Mouse (Mus musculus) cerebellum, postnatal 10 days (tissue): Measurements from ENCODE around the gene Rita1.

ENCODE experiments used
- DNase-seq, 2 experiments: peaks; one replicate each; pipeline ENCODE4 v3.0.0; 2021; ENCODE audit warnings: mixed read lengths in 2 of 2

Rita1 gene

DNA sequence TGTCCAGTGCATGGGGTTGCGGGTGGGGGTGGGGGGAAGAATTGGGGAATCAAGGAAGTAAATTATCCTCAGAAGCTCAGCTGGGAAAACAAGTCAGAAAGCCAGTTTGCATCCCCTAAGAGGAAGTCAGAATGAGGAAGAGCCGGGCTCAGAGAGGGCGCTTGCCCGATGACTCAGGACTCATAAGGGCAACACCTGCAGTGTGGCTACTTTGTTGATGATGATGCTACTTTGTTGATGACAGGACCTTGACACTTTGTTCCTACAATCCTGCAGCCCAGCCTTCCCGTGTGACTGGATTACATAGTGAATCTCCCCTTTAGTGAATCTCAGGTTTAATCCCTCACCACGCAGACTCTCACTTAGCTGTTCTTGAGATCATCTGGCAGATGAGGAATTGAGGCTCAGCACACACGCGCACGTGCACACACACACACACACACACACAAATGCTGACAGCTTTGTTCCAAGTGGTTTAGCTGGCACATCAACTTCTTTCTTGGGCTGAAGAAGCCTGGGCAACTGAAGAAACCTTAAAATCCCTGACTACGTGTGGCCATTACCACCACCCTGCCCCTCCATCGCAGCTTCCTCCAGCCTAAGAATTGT lies 42.0 kb downstream of the Rita1 start:
- no peak for DNase-seq

DNA sequence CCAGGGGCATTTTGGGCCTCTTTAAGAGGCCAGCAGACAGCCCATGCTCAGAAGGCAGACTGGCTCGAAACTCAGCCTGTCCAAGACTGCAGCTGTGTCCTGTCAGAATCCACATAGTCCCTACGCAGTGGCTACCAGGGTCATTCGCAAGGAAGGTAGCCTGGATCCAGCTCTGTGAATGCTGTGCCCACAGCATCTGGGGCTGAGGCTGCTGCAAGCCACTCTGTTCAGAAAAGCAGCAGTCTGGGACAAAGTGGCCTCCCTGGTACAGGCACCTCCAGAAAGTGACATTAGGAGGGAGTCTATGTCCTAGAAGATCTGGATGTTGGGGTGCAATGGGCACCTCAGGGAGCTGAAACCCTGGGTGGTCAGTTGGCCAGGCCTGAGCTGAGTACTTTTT lies 42.6 kb downstream of the Rita1 start:
- no peak for DNase-seq

DNA sequence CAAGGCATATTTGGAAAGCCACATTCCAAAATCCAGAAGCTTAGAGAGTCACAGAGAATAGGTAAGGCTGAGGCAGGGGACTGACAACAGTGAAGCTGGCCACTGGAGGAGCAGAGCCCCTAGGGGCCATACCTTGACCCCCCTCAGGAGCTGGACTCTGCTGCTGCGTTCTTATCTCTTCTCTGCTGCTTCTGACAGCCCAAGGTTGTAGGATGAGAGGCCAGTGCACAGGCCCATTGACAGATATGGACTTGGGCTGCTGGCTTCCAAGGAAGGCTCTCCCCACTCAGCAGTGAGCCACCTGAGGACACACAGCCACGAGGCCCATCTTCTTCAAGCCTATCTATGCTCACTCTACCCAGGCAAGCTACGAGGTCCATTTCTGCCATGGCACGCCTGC lies 43.4 kb downstream of the Rita1 start:
- DNase-seq, result no peak

DNA sequence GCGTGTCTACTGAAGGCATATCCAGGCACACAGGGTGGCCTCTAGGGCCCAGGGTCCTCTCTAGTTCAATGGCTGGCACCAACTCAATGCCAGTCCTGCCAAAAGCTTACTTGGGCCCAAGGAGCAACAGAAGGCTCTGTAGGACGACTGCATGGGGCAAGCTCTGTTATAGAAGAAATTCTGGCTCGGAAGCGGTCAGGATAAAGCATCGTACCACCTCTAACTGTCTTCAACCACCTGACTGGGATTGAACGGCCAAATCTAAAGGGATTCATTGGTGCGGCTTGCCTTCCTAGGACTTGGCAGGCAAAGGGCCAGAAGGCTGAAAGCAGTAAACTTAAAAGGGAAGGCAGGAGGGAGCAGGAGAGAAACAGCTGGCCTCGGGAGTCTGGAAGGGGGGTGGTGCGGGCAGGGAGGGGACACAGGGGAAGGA lies 44.0 kb downstream of the Rita1 start:
- DNase-seq, result peak; percentile 86 to 89

DNA sequence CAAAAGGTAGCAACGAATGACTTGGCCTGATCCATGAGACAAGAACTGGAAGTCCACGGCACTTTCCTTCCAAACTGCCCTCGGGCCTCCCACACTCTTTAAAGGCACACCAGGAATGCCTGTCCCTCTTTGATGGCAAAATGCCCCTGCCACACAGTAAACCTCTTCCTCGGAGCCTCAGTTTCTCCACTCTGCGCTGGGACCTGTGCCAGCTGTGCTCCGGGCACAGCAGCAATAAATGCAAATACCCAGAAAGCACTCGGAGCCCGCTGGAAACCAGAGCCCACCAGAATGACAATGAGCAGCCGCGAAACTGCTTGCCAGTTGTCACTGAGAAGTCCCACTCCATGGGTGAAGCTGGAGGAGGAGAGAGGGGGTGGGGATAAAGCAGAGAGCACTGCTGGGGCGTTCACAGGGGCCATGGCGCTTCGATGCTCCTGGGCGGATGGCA lies 44.6 kb downstream of the Rita1 start:
- DNase-seq, result peak; percentile 65 to 68

DNA sequence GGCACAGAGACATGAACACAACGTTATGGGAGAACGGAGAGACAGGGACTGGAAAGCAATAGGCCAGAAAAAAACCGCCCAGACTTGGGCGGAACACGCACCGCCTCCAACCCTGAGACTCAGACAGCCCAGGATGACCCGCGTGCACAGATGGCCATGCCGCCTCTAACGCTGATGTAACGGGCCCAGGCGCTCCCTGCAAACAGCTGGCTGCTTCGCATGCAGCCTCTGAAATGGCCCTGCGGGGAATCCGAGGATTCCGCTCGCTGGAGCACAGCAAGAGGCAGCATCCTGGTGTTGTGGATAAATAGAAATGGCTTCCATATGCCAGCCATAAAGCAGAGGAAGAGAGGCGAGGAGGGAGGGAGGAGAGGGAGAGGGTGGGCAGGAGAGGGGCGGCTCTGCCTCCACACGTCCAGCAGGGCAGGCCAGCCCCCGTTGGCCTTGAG lies 45.1 kb downstream of the Rita1 start:
- peak; percentile 80 to 85 for DNase-seq

DNA sequence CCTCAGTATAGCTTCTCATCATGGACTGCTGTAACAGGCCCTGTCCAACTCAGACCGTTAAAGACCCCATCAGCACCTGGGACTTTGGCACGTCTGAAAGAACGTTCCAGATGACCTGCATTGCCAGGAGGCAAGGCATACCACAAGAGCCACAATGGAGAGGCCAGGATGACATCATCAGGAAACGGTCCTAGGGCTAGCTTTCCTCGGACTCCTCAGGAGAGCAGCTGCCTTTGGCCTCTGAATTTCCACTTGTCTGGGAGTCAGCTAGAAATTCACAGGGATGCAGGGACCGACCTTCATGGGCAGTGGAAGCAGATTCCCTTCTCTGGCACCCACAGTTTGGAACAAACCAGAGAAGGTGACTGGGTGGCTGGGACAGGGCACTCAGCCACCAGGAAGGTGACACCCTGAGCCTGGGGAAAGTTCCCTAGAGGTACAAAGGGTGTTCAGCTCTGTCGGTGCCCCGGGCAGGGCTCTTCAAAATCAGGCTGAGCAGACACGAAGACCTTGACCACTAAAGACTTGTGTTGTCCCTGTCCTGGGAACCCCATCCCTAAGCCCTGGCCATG lies 45.6 kb downstream of the Rita1 start:
- DNase-seq, result peak; percentile 75

DNA sequence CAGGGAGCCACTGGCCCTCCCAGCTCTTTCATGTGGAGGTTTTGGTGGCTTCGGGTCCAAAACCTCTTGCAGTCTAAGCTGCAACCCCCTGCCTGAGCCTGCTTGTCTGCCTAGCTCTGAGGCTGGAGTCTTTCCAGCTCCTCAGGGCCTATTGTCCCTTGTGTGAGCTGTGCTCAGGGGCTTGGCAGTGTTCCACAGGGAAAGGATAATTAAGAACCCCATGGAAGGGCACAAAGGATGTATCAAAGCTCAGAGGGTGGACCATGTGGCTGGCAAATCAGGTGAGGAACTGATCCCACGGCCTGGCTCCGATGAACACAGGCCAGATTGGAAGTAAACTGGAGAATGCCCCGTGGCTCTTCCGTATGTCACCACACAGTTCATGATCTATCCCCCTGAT lies 46.3 kb downstream of the Rita1 start:
- peak; percentile 91 to 94 for DNase-seq

DNA sequence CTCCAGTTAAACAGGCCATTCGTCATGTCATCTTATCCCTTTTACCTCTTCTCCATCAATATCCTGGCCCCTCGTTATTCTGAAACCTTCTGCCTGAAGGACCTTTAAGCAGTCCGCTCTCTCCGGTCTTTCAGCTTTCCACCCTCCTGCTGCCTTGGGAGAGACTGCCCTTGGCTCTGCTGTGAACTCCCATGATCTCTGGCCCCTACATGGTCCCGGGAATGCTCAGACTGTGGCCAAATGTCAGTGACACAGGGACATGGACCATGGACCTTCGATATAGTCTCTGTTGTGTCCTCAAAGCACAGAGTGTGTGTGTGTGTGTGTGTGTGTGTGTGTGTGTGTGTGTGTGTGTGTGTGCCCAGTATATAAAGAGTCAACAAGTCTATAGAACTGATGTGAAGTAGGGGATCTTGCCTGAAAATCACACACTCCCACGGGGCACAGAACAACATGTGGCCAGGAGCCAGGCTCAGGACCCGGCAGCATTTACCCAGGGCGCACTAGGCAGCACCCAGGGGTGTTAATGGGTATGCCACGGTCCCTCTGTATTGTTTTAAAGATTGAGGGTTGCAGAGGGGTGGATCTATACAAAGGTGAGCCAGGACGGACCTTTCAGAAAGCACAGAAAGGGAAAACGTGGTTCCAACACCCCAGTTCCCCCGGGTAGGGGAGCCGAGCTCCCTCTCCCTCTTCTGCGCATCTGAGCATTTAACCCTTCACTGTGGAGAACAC lies 47.1 kb downstream of the Rita1 start:
- DNase-seq, result peak in 1 of 2 experiments; percentile 44

DNA sequence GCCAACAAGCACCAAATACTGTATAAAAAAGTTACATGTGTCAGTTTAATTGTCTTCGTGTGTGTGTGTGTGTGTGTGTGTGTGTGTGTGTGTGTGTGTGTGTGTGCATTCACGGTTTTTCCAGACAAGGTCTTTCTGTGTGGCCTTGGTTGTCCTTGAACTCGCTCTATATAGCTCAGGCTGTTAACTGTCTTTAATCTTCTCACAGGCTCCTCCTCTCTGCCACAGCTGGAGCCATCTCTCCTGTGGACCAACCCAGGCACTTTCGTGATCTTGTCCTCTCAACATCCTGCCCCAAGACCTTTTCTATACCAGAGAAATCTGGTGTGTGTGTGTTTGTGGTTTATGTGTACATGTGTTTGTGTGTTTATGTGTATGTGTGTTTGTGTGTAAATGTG lies 48.5 kb downstream of the Rita1 start:
- DNase-seq, result no peak

DNA sequence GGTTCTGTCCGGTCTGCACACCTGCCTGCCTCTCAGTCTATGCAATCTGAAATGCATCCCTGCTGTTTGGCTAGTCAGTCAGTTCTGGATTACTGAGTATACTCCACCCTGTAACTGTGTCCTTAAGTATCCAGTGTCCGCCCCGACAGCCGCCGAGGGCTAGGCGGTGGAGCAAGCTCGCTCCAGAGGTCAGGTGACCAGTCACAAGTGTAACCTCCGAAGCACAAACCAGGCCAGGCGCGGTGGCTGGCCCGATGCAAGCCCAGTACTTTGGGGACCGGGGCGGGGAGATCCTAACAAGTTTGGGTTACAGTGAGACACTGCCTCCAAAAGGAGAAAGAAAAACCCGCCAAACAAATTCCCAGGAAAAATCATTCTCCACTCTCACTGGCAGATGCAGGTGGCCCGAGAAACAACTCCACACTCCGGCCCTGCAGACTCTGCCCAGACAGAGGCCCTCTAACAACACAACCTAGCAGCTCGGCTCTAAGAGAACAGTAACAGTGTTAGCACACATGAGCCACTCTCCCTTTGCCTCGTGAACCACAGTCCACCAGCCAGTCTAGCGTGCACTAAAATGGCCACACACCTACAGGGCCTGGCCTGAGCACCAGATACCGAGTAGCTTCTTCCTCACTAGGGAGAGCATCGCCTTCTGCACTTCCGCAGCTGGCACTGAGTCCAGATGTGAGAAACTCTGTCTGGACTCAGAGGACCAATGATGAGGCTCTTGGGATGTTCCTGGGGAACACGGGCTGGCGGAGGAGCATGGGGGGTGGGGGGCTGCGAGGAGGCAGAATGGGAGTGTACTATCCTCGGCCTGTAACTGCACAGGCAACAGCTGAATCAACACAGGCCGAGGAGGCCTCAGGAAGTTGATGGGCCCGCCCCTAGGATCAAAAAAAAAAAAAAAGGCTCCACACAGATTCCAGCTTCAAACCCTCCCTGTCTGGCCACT lies 49.2 kb downstream of the Rita1 start:
- DNase-seq, result peak in 1 of 2 experiments; percentile 33

DNA sequence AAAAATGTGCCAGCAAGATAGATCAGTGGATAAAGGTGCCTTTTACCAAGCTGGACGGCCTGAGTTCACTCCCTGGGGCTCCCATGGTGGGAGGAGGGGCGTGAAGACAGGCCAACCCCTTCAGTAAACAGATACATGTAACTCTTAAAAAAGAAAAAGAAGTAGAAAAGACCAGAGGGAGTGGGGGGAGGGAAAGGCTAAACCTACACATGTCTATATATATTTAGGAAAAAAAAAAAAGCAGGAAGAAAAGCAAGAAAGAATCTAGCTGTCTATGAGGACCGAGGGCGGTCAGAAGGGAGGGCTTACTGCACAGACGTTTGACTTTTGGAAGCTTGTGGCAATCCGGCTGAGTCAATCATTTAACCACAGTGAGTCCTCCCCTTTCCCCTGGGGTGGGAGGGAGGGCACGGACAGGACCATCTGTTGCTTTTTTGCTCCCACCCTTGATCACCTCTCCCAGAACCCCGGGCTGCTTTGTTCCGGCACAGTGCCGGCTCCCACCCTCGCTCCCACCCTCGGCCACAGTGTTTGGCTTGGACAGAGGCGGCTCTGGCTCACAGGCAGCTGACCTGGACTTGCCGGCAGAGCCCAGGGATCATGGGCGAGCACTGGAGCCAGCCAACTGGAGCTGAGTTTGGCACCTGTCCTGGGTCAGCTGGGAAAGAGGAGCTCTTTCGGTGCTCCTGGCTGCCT lies 51.6 kb downstream of the Rita1 start:
- DNase-seq, result peak; percentile 91 to 94

DNA sequence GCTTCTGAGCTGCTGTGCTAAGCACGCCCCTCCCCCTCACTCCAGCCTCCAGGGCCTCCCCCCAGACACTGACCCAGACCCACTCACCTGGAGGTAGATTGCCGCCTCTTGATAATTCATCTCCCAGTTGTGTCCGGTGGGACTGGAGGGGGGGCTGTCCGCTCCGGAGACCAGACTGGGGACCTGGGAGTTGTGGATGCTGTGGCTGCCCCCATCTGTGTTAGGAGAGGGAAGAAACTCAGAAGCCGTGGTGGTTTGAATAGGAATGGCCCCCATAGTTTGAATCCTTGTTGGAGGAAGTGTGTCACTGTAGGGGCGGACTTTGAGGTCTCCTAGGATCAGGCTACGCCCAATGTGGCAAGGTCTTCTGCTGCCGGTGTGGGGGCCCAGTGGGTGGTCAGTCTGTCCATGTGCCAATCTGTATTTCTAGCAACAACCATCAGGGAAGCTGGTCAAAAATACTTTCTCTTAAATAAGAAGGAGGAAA lies 52.2 kb downstream of the Rita1 start:
- peak; percentile 59 to 60 for DNase-seq

DNA sequence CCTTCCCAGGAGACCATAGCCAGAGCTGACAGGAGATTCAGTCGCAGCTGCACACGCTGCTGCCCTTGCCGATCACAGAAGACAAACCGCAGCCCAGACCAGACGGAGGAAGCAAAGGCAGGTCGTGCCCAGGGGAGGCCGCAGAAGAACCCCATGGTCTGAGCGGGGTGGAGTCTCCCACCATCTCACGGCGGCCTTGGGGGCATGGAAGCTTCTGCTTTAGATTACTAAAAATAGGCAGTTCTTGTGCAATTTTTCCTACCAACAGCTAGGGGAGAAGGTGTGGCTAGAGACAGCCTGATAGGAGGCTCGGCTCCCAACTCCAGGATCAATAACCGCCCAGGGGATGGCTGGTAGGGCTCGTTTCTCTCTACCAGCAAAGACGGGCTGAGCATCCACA lies 53.6 kb downstream of the Rita1 start:
- no peak for DNase-seq

DNA sequence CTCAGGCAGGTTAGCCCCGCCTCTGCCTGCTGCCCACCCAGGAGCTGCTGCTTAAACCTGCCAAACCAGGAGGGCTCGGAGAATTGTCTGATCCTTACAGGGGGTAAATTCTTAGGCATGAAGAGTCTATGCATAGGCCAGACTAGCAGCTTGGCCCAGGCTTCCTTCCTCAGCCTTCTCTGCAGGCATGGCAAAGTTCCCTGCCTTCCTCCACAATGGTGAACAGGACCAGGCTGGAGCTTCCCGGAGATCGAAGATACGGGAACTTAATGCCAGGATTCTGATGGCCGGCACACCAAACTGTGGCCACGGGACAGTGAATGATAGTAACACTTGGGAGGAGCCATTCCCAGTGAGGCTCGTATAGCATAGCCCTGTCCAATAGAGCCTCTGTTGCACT lies 54.3 kb downstream of the Rita1 start:
- DNase-seq, result no peak

DNA sequence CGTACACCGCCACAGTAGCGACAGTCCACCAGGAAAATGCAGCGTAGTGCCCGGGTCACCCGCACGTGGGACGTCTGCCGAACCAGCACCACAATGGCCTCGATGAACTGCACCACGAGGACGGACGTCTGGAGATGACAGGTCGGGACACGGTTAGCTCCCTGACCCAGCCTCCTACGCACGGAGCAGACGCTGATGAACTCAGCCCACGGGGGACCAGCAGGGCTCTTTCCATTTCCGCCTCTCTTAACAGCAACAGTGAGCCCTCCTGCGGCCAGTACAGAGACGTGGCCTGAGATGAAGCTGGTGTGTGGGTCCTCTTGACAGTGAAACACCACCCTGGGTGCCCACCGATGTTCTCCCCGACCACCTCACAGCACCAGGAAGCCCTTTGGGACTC lies 56.5 kb downstream of the Rita1 start:
- DNase-seq, result no peak

DNA sequence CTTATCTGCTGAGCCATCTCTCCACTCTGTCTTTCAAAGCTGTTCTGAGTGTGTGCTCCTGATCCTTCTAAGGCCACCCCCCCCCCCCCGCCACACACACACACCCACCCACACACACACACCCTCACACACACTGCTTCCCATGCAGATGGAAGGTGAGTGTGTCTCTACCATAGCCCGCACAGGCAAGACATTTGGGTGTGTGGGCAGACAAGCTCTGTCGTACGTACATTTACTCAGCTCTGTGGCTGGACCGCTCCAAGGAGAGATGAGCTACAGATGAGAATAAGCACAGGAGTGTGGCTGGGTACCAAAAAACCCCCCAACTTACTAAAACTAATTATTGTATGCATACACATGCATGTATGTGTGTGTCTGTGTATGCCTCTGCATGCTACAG lies 61.7 kb downstream of the Rita1 start:
- DNase-seq, result no peak

DNA sequence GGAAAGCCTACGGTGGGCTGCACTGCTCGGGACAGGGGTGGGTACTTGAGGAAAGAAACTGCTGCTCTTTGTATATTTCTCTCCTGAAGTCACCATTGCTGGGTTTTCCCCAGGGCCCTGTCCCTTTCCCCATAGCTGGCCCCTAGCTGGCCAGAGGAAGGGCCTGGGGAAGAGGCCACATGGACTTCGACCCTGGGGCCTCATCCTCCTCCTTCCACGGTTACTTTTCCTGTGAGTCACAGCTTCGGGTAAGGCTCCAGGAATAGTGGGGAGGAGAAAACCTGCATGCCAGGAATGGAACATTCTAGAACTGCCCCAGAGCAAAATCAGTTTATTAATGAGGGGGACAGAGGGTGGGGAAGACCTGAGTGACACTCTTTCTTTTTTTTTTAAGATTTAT lies 62.3 kb downstream of the Rita1 start:
- no peak for DNase-seq

DNA sequence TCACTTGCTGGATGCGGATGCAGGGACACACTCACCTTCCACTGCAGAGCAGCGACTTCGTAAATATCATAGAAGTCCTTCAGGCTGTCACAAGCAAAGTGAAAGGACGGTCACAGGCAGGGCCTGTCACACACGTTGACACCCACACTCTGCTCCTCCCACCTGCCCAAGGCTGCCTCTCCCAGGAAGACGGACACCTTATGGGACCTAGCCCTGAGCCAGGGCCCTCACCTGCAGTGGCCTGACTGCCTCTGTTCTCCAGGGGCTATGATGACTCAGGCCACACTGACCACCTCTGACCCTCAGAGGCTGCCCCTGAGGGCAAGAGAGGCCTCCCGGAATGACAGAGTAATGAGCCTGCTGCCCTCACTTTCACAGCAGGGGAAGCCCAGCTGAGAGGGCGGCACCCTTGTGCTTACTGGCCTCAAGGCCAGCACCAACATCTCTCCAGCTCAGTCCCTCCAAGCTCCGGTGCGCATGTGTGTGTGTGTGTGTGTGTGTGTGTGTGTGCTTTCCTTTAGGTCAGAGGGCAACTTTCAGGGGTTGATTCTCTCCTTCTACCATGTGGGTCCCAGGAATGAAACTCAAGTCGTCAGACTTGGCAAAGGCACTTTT lies 64.0 kb downstream of the Rita1 start:
- no peak for DNase-seq
